Mouse (Mus musculus) MEL (cell line): Measurements from ENCODE around the gene Dbn1. TPM values are rescaled to one million over a fixed set of nuclear protein-coding genes. Genes with fewer than 3 reads are reported as not detected.

ENCODE experiments used
- DNase-seq: peaks from one replicate; pipeline ENCODE4 v3.0.0; 2011; ENCODE audit warnings: low read depth, low spot score
- H3K27ac ChIP-seq: 2 replicates; pipeline ENCODE4 v1.5.1; 2012; ENCODE audit warnings: low read depth, mild to moderate bottlenecking, control low read depth, low read length, moderate library complexity; ENCODE audit not compliant: control insufficient read depth
- H3K27me3 ChIP-seq, 2 experiments: fragments of 150-350 bp in 1 of 2; sonication (generic) in 1 of 2; 2 replicates each; pipeline ENCODE4 v1.6.1; 2012; ENCODE audit warnings: low read length in 2 of 2, mild to moderate bottlenecking in 2 of 2, improper control_type of control experiment in 1 of 2, moderate library complexity in 1 of 2; ENCODE audit not compliant: insufficient read depth in 2 of 2, control insufficient read depth in 1 of 2
- H3K36me3 ChIP-seq, 2 experiments: 2 replicates each; pipeline ENCODE4 v1.6.1; 2012 to 2014; ENCODE audit warnings: low read length in 2 of 2, improper control_type of control experiment in 1 of 2, inconsistent platforms in 1 of 2, mild to moderate bottlenecking in 1 of 2; ENCODE audit not compliant: insufficient read depth in 2 of 2, control insufficient read depth in 1 of 2
- H3K4me1 ChIP-seq, 2 experiments: fragments of 150-350 bp in 1 of 2; sonication (generic) in 1 of 2; 2 replicates each; pipeline ENCODE4 v1.6.1; 2012; ENCODE audit warnings: low read length in 2 of 2, improper control_type of control experiment in 1 of 2, mild to moderate bottlenecking in 1 of 2; ENCODE audit not compliant: insufficient read depth in 2 of 2, control insufficient read depth in 1 of 2
- H3K4me3 ChIP-seq, 2 experiments: fragments of 150-350 bp in 1 of 2; sonication (generic) in 1 of 2; 2 replicates each; pipeline ENCODE4 v1.5.1; 2012; ENCODE audit warnings: low read depth in 2 of 2, low read length in 2 of 2, mild to moderate bottlenecking in 2 of 2, moderate library complexity in 2 of 2, control low read depth in 1 of 2, improper control_type of control experiment in 1 of 2; ENCODE audit not compliant: control insufficient read depth in 1 of 2, insufficient read depth in 1 of 2
- H3K79me2 ChIP-seq: 2 replicates; pipeline ENCODE4 v1.6.1; 2012; ENCODE audit warnings: mild to moderate bottlenecking, low read length, moderate library complexity; ENCODE audit not compliant: control insufficient read depth, poor library complexity, insufficient read depth
- H3K9ac ChIP-seq: 2 replicates; pipeline ENCODE4 v1.6.1; 2012; ENCODE audit warnings: low read depth, mild to moderate bottlenecking, control low read depth, low read length, moderate library complexity; ENCODE audit not compliant: control insufficient read depth, poor library complexity, severe bottlenecking
- H3K9me3 ChIP-seq: fragments of 150-350 bp; sonication (generic); replicated peaks from 2 replicates; pipeline ENCODE4 v1.6.1; 2012; ENCODE audit warnings: mild to moderate bottlenecking, low read length, improper control_type of control experiment, moderate library complexity; ENCODE audit not compliant: insufficient read depth
- CHD1 ChIP-seq: IDR thresholded peaks from 2 replicates; pipeline ENCODE4 v1.6.1; 2012; ENCODE audit warnings: low read depth, mild to moderate bottlenecking, inconsistent platforms, low read length, improper control_type of control experiment
- CHD2 ChIP-seq: IDR thresholded peaks from 2 replicates; pipeline ENCODE4 v1.6.1; 2011; ENCODE audit warnings: low read length, improper control_type of control experiment
- CTCF ChIP-seq, 3 experiments: IDR thresholded peaks in 2 of 3; conservative IDR thresholded peaks in 1 of 3; 2 replicates each; pipeline ENCODE4 v1.5.1; 2011 to 2012; ENCODE audit warnings: low read length in 3 of 3, low read depth in 2 of 3, mild to moderate bottlenecking in 2 of 3, improper control_type of control experiment in 1 of 3, inconsistent platforms in 1 of 3, mixed read lengths in 1 of 3, moderate library complexity in 1 of 3; ENCODE audit not compliant: control insufficient read depth in 1 of 3, insufficient read depth in 1 of 3, poor library complexity in 1 of 3, severe bottlenecking in 1 of 3
- ELF1 ChIP-seq: IDR thresholded peaks from 2 replicates; pipeline ENCODE4 v1.6.1; 2014; ENCODE audit warnings: low read depth, mild to moderate bottlenecking, inconsistent platforms, low read length, improper control_type of control experiment, moderate library complexity
- EP300 ChIP-seq, 2 experiments: IDR thresholded peaks; 2 replicates each; pipeline ENCODE4 v1.6.1; 2011; ENCODE audit warnings: improper control_type of control experiment in 2 of 2, low read length in 2 of 2, low read depth in 1 of 2, mild to moderate bottlenecking in 1 of 2
- ETS1 ChIP-seq: IDR thresholded peaks from 2 replicates; pipeline ENCODE4 v1.6.1; 2012; ENCODE audit warnings: low read depth, mild to moderate bottlenecking, inconsistent platforms, low read length, improper control_type of control experiment, moderate library complexity
- GABPA ChIP-seq: IDR thresholded peaks from 2 replicates; pipeline ENCODE4 v1.6.1; 2012; ENCODE audit warnings: low read depth, mild to moderate bottlenecking, inconsistent platforms, low read length, improper control_type of control experiment, moderate library complexity
- GATA1 ChIP-seq: IDR thresholded peaks from 2 replicates; pipeline ENCODE4 v1.6.1; 2011; ENCODE audit warnings: low read depth, low read length, improper control_type of control experiment
- HCFC1 ChIP-seq: IDR thresholded peaks from 2 replicates; pipeline ENCODE4 v1.6.1; 2012; ENCODE audit warnings: low read depth, mild to moderate bottlenecking, inconsistent platforms, low read length, improper control_type of control experiment, moderate library complexity
- JUND ChIP-seq: IDR thresholded peaks from 2 replicates; pipeline ENCODE4 v1.6.1; 2011; ENCODE audit warnings: low read depth, mild to moderate bottlenecking, improper control_type of control experiment, low read length
- MAX ChIP-seq: IDR thresholded peaks from 2 replicates; pipeline ENCODE4 v1.6.1; 2011; ENCODE audit warnings: low read length, improper control_type of control experiment
- MEF2A ChIP-seq: IDR thresholded peaks from 2 replicates; pipeline ENCODE4 v1.6.1; 2014; ENCODE audit warnings: low read depth, mild to moderate bottlenecking, inconsistent platforms, low read length, improper control_type of control experiment; ENCODE audit not compliant: poor library complexity, insufficient replicate concordance, severe bottlenecking; ENCODE audit errors: extremely low read depth
- NRF1 ChIP-seq: IDR thresholded peaks from 2 replicates; pipeline ENCODE4 v1.6.1; 2014; ENCODE audit warnings: low read depth, mild to moderate bottlenecking, inconsistent platforms, low read length, improper control_type of control experiment, moderate library complexity; ENCODE audit not compliant: poor library complexity, insufficient read depth, severe bottlenecking
- POLR2AphosphoS2 ChIP-seq: IDR thresholded peaks from 2 replicates; pipeline ENCODE4 v1.6.1; 2011; ENCODE audit warnings: low read length, improper control_type of control experiment
- POLR2AphosphoS5 ChIP-seq: IDR thresholded peaks from 2 replicates; pipeline ENCODE4 v1.6.1; 2012; ENCODE audit warnings: low read depth, borderline replicate concordance, mild to moderate bottlenecking, inconsistent platforms, low read length, moderate library complexity, mixed read lengths
- RAD21 ChIP-seq: IDR thresholded peaks from 2 replicates; pipeline ENCODE4 v1.6.1; 2011; ENCODE audit warnings: mild to moderate bottlenecking, low read depth, low read length, improper control_type of control experiment
- SIN3A ChIP-seq: IDR thresholded peaks from 2 replicates; pipeline ENCODE4 v1.6.1; 2012; ENCODE audit warnings: low read length, improper control_type of control experiment, inconsistent platforms
- SMC3 ChIP-seq: IDR thresholded peaks from 2 replicates; pipeline ENCODE4 v1.6.1; 2011; ENCODE audit warnings: low read depth, low read length, improper control_type of control experiment
- TAL1 ChIP-seq: IDR thresholded peaks from 2 replicates; pipeline ENCODE4 v1.6.1; 2012; ENCODE audit warnings: mild to moderate bottlenecking, inconsistent platforms, low read length, moderate library complexity, mixed read lengths
- UBTF ChIP-seq: IDR thresholded peaks from 2 replicates; pipeline ENCODE4 v1.6.1; 2012; ENCODE audit warnings: low read depth, mild to moderate bottlenecking, inconsistent platforms, low read length, improper control_type of control experiment, moderate library complexity, borderline replicate concordance; ENCODE audit not compliant: insufficient read depth
- ZMIZ1 ChIP-seq: IDR thresholded peaks from 2 replicates; pipeline ENCODE4 v1.6.1; 2012; ENCODE audit warnings: low read depth, mild to moderate bottlenecking, inconsistent platforms, low read length, improper control_type of control experiment, moderate library complexity
- ZNF384 ChIP-seq: IDR thresholded peaks from 2 replicates; pipeline ENCODE4 v1.6.1; 2012; ENCODE audit warnings: low read depth, mild to moderate bottlenecking, inconsistent platforms, low read length, improper control_type of control experiment
- polyA plus RNA-seq, 2 experiments: library from polyadenylated mRNA; stranded (reverse) in 1 of 2; unstranded in 1 of 2; fragments of >175 nt in 1 of 2; fragments of >200 nt in 1 of 2; gene quantifications; 2 replicates each; pipeline versions ENCODE4 v1.2.1 to v1.2.4; 2012; ENCODE audit warnings: low replicate concordance in 2 of 2, low read depth in 1 of 2; ENCODE audit not compliant: insufficient read length in 2 of 2, insufficient read depth in 1 of 2, missing spikeins in 1 of 2
- total RNA-seq: library from RNA; depleted of rRNA; stranded (reverse); fragments of 300-350 nt; gene quantifications from 2 replicates; pipeline ENCODE4 v1.2.3, GENCODE M21; 2012

Gene Dbn1
- total and polyA plus RNA-seq, 3 experiments = 0.04 to 0.53 TPM; not detected in 1

DNA sequence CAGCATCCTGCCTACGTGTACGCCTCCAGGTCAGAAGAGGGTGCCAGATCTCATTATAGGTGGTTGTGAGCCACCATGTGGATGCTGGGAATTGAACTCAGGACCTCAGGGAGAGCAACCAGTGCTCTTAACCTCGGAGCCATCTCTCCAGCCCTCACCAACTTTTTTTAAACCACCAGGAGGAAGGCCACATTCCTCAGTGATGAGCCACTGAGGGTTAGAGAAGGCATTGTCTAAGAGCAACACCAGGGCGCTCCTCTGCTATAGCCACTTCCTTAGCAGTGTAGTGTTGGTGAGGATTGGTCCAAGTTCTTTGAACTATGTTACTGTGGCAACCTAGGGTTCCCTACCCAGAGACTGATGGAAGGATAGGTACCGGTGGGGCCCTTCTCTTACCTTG lies 12.2 kb downstream of the Dbn1 start:
- DNase-seq = no peak
- H3K9me3 ChIP-seq = no peaks in the 10 kb centered on the region
- H3K27ac ChIP-seq = no peak overlapping the region
- H3K9ac ChIP-seq = no peak overlapping the region
- H3K79me2 ChIP-seq = no peaks in the 10 kb centered on the region; the same call in 1 of the 2 replicates
- peaks cover 0 to 6% of the 10 kb centered on the region in 2 experiments; a peak in 2 of 4 replicates for H3K36me3 ChIP-seq
- H3K4me3 ChIP-seq = no peak overlapping the region
- peaks cover 5 to 17% of the 10 kb centered on the region in 2 experiments; a peak in 3 of 4 replicates for H3K4me1 ChIP-seq
- TF ChIP-seq ETS1 = no peak
- TF ChIP-seq UBTF = no peak
- TF ChIP-seq HCFC1 = no peak
- H3K27me3 ChIP-seq = no peaks in the 10 kb centered on the region

DNA sequence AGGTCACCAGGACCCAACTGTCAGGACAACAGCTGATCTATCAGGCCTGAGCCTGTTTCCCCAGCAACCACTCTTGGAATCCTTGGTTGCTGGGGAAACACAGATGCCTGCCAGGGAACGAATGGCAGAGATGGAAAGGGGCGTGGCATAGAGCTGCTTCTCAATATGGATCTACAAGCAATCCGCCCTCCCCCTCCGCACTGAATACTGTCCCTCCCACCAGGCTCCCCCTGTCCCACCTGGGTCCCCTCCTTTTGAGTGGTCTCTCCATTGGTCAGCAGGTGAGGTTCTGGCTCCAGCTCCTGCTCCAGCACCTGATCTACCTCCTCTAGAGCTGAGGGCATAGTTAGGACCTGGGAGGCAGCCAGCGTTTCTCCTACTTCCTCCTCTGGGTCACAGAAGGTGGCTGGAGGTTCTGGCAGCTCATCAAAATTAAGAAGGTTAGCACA lies 13.3 kb downstream of the Dbn1 start:
- H3K9ac ChIP-seq = no peak overlapping the region
- peak; percentile 74 for DNase-seq
- TF ChIP-seq SIN3A = peak; percentile 45; the same call in 1 of the 2 replicates
- TF ChIP-seq ETS1 = peak; percentile 16; the same call in 1 of the 2 replicates
- no peak for TF ChIP-seq ZNF384
- TF ChIP-seq RAD21 = no peak
- TF ChIP-seq ZMIZ1 = no peak
- TF ChIP-seq MEF2A = no peak
- TF ChIP-seq POLR2AphosphoS5 = no peak
- no peak for TF ChIP-seq MAX
- TF ChIP-seq NRF1 = no peak
- H3K36me3 ChIP-seq = peaks cover 0 to 5% of the 10 kb centered on the region in 2 experiments; a peak in 2 of 4 replicates
- no peaks in the 10 kb centered on the region for H3K27me3 ChIP-seq
- H3K79me2 ChIP-seq = no peaks in the 10 kb centered on the region; the same call in 1 of the 2 replicates
- no peak overlapping the region for H3K4me3 ChIP-seq
- no peak overlapping the region for H3K27ac ChIP-seq
- no peaks in the 10 kb centered on the region for H3K9me3 ChIP-seq
- H3K4me1 ChIP-seq = peaks cover 4 to 15% of the 10 kb centered on the region in 2 experiments; a peak in 3 of 4 replicates

DNA sequence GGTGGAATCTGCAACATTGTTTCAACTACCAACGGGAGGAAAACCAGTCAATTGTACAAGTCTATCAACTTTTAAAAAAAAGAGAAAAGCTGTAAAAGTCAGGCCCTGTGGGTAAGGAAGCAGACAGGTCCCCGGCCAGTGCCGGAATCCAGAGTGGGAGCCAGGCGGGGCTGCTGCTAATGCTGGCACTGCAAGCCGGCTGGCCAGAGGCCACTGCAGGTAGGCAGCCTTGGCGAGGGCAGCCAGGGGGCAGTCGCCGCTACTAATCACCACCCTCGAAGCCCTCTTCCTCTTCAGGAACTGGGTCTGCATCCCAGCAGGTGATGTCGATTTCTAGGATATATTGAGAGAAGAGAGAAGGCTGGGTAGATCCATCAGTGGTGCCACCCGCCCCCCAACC lies 13.9 kb downstream of the Dbn1 start:
- Histone ChIP-seq H3K79me2 (no peaks in the 10 kb centered on the region; the same call in 1 of the 2 replicates), H3K9me3 (no peaks in the 10 kb centered on the region), H3K4me1 (peaks cover 0 to 9% of the 10 kb centered on the region in 2 experiments; a peak in 2 of 4 replicates), H3K9ac (no peak overlapping the region), H3K27me3 (no peaks in the 10 kb centered on the region), H3K36me3 (no peaks in the 10 kb centered on the region; a peak in 1 of 4 replicates), H3K4me3 (no peak overlapping the region), H3K27ac (no peak overlapping the region)
- TF ChIP-seq SMC3 = no peak
- no peak for TF ChIP-seq CHD2
- no peak for TF ChIP-seq GATA1
- TF ChIP-seq UBTF = no peak
- no peak for TF ChIP-seq GABPA
- TF ChIP-seq CTCF (IDR thresholded peaks at IDR 0.05 in 2 of 3, conservative IDR thresholded peaks at IDR 0.05 in 1 of 3; ENCODE audit: control insufficient read depth in 1 of 3, insufficient read depth in 1 of 3, low read depth in 2 of 3, low read length in 3 of 3, poor library complexity in 1 of 3, severe bottlenecking in 1 of 3) = no peak
- TF ChIP-seq ELF1 = no peak
- TF ChIP-seq RAD21 = no peak
- no peak for TF ChIP-seq EP300 (IDR thresholded peaks at IDR 0.05; ENCODE audit: low read depth in 1 of 2, low read length in 2 of 2)
- TF ChIP-seq TAL1 = no peak
- TF ChIP-seq MEF2A = no peak
- TF ChIP-seq CHD1 = no peak
- no peak for TF ChIP-seq JUND
- TF ChIP-seq MAX = no peak
- TF ChIP-seq POLR2AphosphoS2 = no peak
- DNase-seq = no peak
